ENCODE assay signal across 25 mouse cellular contexts in genomic region chr1:173626686-173627085, GRCm38 (mm10). TPM values are rescaled to one million over a fixed set of nuclear protein-coding genes. Genes with fewer than 3 reads are reported as not detected.
DNase-seq lines count a peak whose midpoint lies in the region; ATAC-seq and TF ChIP-seq lines count a peak whose summit lies in the region.
"Had no signal": no experiment of that assay in that cellular context is flagged by ENCODE, and none has a peak within 500 bp of the region (broad histone marks: within the 10 kb centered on the region; RNA-seq: fewer than 3 reads in every experiment).

No protein-coding gene starts in this region.

- no peaks in the 10 kb centered on the region for H3K4me1 ChIP-seq in liver, postnatal 0 days (ENCODE audit: insufficient read depth)
- H3K4me1 ChIP-seq in liver, embryonic 11.5 days (replicated peaks; ENCODE audit: control insufficient read depth, insufficient read depth, low read length), result no peaks in the 10 kb centered on the region
- no peaks in the 10 kb centered on the region for H3K4me1 ChIP-seq in kidney, embryonic 14.5 days (ENCODE audit: control insufficient read depth, insufficient read depth, low read length)
- no peaks in the 10 kb centered on the region for H3K4me1 ChIP-seq in hindbrain, embryonic 13.5 days (replicated peaks)
- H3K4me1 ChIP-seq: embryonic facial prominence, embryonic 12.5 days; forebrain, embryonic 15.5 days; heart, embryonic 10.5 days; hindbrain, embryonic 12.5 days had no signal

- H3K27me3 ChIP-seq in liver, postnatal 0 days (ENCODE audit: insufficient read depth, low read length), result no peaks in the 10 kb centered on the region
- H3K27me3 ChIP-seq in liver, embryonic 11.5 days (replicated peaks; ENCODE audit: control insufficient read depth, insufficient read depth, low read length), result no peaks in the 10 kb centered on the region
- H3K27me3 ChIP-seq in splenic B cell, adult 2 months (ENCODE audit: control insufficient read depth, insufficient read depth, low read length, poor library complexity, severe bottlenecking), result no peaks in the 10 kb centered on the region
- no peaks in the 10 kb centered on the region for H3K27me3 ChIP-seq in kidney, embryonic 14.5 days (ENCODE audit: control insufficient read depth, insufficient read depth, low read length)
- H3K27me3 ChIP-seq in hindbrain, embryonic 13.5 days, result no peaks in the 10 kb centered on the region
- H3K27me3 ChIP-seq: embryonic facial prominence, embryonic 12.5 days; forebrain, embryonic 15.5 days; hindbrain, embryonic 12.5 days had no signal

- no peaks in the 10 kb centered on the region for H3K36me3 ChIP-seq in liver, postnatal 0 days (replicated peaks; ENCODE audit: insufficient read depth, low read length)
- no peaks in the 10 kb centered on the region for H3K36me3 ChIP-seq in liver, embryonic 11.5 days (ENCODE audit: control insufficient read depth, insufficient read depth, low read length)
- no peaks in the 10 kb centered on the region for H3K36me3 ChIP-seq in splenic B cell, adult 2 months (ENCODE audit: control insufficient read depth, insufficient read depth, low read length, poor library complexity, severe bottlenecking)
- no peaks in the 10 kb centered on the region for H3K36me3 ChIP-seq in kidney, embryonic 14.5 days (ENCODE audit: control insufficient read depth, insufficient read depth, low read length)
- no peaks in the 10 kb centered on the region for H3K36me3 ChIP-seq in hindbrain, embryonic 13.5 days
- H3K36me3 ChIP-seq: embryonic facial prominence, embryonic 12.5 days; forebrain, embryonic 15.5 days; heart, embryonic 10.5 days; hindbrain, embryonic 12.5 days had no signal

- no peak overlapping the region for H3K9ac ChIP-seq in liver, postnatal 0 days (replicated peaks)
- no peak overlapping the region for H3K9ac ChIP-seq in liver, embryonic 11.5 days (ENCODE audit: low read depth, low read length)
- no peak overlapping the region for H3K9ac ChIP-seq in kidney, embryonic 14.5 days (ENCODE audit: low read depth, low read length)
- no peak overlapping the region for H3K9ac ChIP-seq in hindbrain, embryonic 13.5 days
- H3K9ac ChIP-seq: embryonic facial prominence, embryonic 12.5 days; forebrain, embryonic 15.5 days; hindbrain, embryonic 12.5 days had no signal

- 0 out of 2 replicates have a peak, but pooled peaks have one; percentile 31 for ATAC-seq in liver, postnatal 0 days
- ATAC-seq in liver, embryonic 11.5 days (replicated peaks; ENCODE audit: low FRiP score), result no peak
- ATAC-seq in granulocyte monocyte progenitor cell, adult 5-6 weeks (replicated peaks; ENCODE audit: poor library complexity, severe bottlenecking), result peak; percentile 63
- no peak for ATAC-seq in kidney, embryonic 14.5 days (ENCODE audit: low FRiP score, low TSS enrichment)
- no peak for ATAC-seq in hindbrain, embryonic 13.5 days (ENCODE audit: low FRiP score)
- ATAC-seq: forebrain, embryonic 15.5 days; hindbrain, postnatal 0 days had no signal

- DNase-seq in liver, postnatal 0 days, result no peak
- no peak for DNase-seq in liver, embryonic 11.5 days (ENCODE audit: low spot score)
- DNase-seq in A20 (ENCODE audit: low read depth, low spot score), result peak; percentile 59
- peak; percentile 78 for DNase-seq in splenic B cell, adult 2 months (ENCODE audit: low read depth, low spot score)
- DNase-seq: adrenal gland, adult 2 months; adrenal gland, postnatal 36 days; cerebellum, adult 11 months; cerebellum, adult 8-10 months; cerebellum, postnatal 14 days; gastrocnemius, postnatal 36 days; heart, adult 18-20 months; heart, postnatal 10 days; heart, postnatal 4 days had no signal

- no peak overlapping the region for H3K4me2 ChIP-seq in liver, postnatal 0 days (ENCODE audit: low read depth, low read length)
- no peak overlapping the region for H3K4me2 ChIP-seq in liver, embryonic 11.5 days
- no peak overlapping the region for H3K4me2 ChIP-seq in kidney, embryonic 14.5 days (replicated peaks; ENCODE audit: low read depth, low read length)
- no peak overlapping the region for H3K4me2 ChIP-seq in hindbrain, embryonic 13.5 days
- H3K4me2 ChIP-seq: embryonic facial prominence, embryonic 12.5 days; forebrain, embryonic 15.5 days; hindbrain, embryonic 12.5 days had no signal

- 31% methylated on average over 2 of the region's 2 CpGs for WGBS in liver, postnatal 0 days (ENCODE audit: insufficient replicate concordance)
- WGBS in liver, embryonic 11.5 days, result 63% methylated on average over 2 of the region's 2 CpGs
- WGBS in kidney, embryonic 14.5 days, result 74% methylated on average over 2 of the region's 2 CpGs
- 78% methylated on average over 2 of the region's 2 CpGs for WGBS in hindbrain, embryonic 13.5 days

- H3K4me3 ChIP-seq in liver, postnatal 0 days (ENCODE audit: low read depth, low read length), result no peak overlapping the region
- H3K4me3 ChIP-seq in liver, embryonic 11.5 days (ENCODE audit: low read depth, low read length), result no peak overlapping the region
- H3K4me3 ChIP-seq in kidney, embryonic 14.5 days (ENCODE audit: low read length), result no peak overlapping the region
- H3K4me3 ChIP-seq in hindbrain, embryonic 13.5 days, result no peak overlapping the region
- H3K4me3 ChIP-seq: embryonic facial prominence, embryonic 12.5 days; forebrain, embryonic 15.5 days; heart, embryonic 10.5 days; hindbrain, embryonic 12.5 days had no signal

- no peak overlapping the region for H3K27ac ChIP-seq in liver, postnatal 0 days (ENCODE audit: low read depth)
- no peak overlapping the region for H3K27ac ChIP-seq in liver, embryonic 11.5 days (ENCODE audit: low read depth, low read length)
- no peak overlapping the region for H3K27ac ChIP-seq in kidney, embryonic 14.5 days (ENCODE audit: low read depth, low read length)
- no peak overlapping the region for H3K27ac ChIP-seq in hindbrain, embryonic 13.5 days
- H3K27ac ChIP-seq: embryonic facial prominence, embryonic 12.5 days; forebrain, embryonic 15.5 days; heart, embryonic 10.5 days; hindbrain, embryonic 12.5 days; hindbrain, postnatal 0 days had no signal

- no peak for TF ChIP-seq CTCF in liver, postnatal 0 days (IDR thresholded peaks at IDR 0.05; ENCODE audit: low read depth)

- no peak for TF ChIP-seq EP300 in liver, postnatal 0 days (IDR thresholded peaks at IDR 0.05; ENCODE audit: low read depth)

- no peaks in the 10 kb centered on the region for H3K9me3 ChIP-seq in liver, postnatal 0 days (ENCODE audit: low read length)
- no peaks in the 10 kb centered on the region for H3K9me3 ChIP-seq in liver, embryonic 11.5 days (ENCODE audit: control insufficient read depth, low read length)
- H3K9me3 ChIP-seq in kidney, embryonic 14.5 days (ENCODE audit: control insufficient read depth, low read length), result no peaks in the 10 kb centered on the region
- no peaks in the 10 kb centered on the region for H3K9me3 ChIP-seq in hindbrain, embryonic 13.5 days
- H3K9me3 ChIP-seq: embryonic facial prominence, embryonic 12.5 days; forebrain, embryonic 15.5 days; heart, embryonic 10.5 days; hindbrain, embryonic 12.5 days had no signal

RNA-seq across cellular contexts. Expression of gene Ifi209, which starts 4.0 kb away (rescaled TPM):
- 2.4 and 2.5 TPM in 2 replicates for polyA plus RNA-seq in liver, postnatal 0 days (2015; fragmentation: Nextera tagmentation; extraction: Ambion mirVana)
- 0.08 and 0.22 TPM in 2 replicates for polyA plus RNA-seq in liver, embryonic 11.5 days (2014; fragmentation: Nextera tagmentation; extraction: Ambion mirVana)
- total RNA-seq in granulocyte monocyte progenitor cell, adult 5-6 weeks (2014; fragmentation: Nextera tagmentation), result 77.0 and 77.3 TPM in 2 replicates
- 143 and 146 TPM in 2 replicates for total RNA-seq in granulocyte monocyte progenitor cell, adult 5-6 weeks (2017)
- 0.14 and 0.19 TPM in 2 replicates for polyA plus RNA-seq in kidney, embryonic 14.5 days (2014; fragmentation: Nextera tagmentation; extraction: Ambion mirVana)
- not detected in 2 replicates for polyA plus RNA-seq in hindbrain, embryonic 13.5 days (2015; fragmentation: Nextera tagmentation; extraction: Ambion mirVana)
- total RNA-seq: ES-E14 had no signal
- polyA plus RNA-seq: adrenal gland, adult 2 months; hindbrain, embryonic 12.5 days; hindbrain, postnatal 0 days had no signal

RNA-seq across cellular contexts. Expression of gene Ifi213, which starts 27.6 kb away (rescaled TPM):
- 0.75 and 1.5 TPM in 2 replicates for polyA plus RNA-seq in liver, postnatal 0 days (2015; fragmentation: Nextera tagmentation; extraction: Ambion mirVana)
- not detected in 2 replicates for polyA plus RNA-seq in liver, embryonic 11.5 days (2014; fragmentation: Nextera tagmentation; extraction: Ambion mirVana)
- total RNA-seq in granulocyte monocyte progenitor cell, adult 5-6 weeks (2014; fragmentation: Nextera tagmentation), result not detected in 2 replicates
- total RNA-seq in granulocyte monocyte progenitor cell, adult 5-6 weeks (2017), result 0.47 TPM in 1 of 2 replicates, not detected in the other
- polyA plus RNA-seq in kidney, embryonic 14.5 days (2014; fragmentation: Nextera tagmentation; extraction: Ambion mirVana), result not detected in 2 replicates
- polyA plus RNA-seq in hindbrain, embryonic 13.5 days (2015; fragmentation: Nextera tagmentation; extraction: Ambion mirVana), result not detected in 2 replicates
- total RNA-seq: gastrocnemius, adult 8-10 months; gastrocnemius, postnatal 36 days; heart, postnatal 4 days; hindbrain, postnatal 0 days had no signal
- polyA plus RNA-seq: embryonic facial prominence, embryonic 12.5 days; forebrain, embryonic 11.5 days; forebrain, embryonic 15.5 days; heart, embryonic 10.5 days; hindbrain, embryonic 12.5 days had no signal

RNA-seq across cellular contexts. Expression of gene Ifi208, which starts 46.8 kb away (rescaled TPM):
- polyA plus RNA-seq in liver, postnatal 0 days (2015; fragmentation: Nextera tagmentation; extraction: Ambion mirVana), result 0.05 TPM in 1 of 2 replicates, not detected in the other
- not detected in 2 replicates for polyA plus RNA-seq in liver, embryonic 11.5 days (2014; fragmentation: Nextera tagmentation; extraction: Ambion mirVana)
- total RNA-seq in granulocyte monocyte progenitor cell, adult 5-6 weeks (2014; fragmentation: Nextera tagmentation), result not detected in 2 replicates
- total RNA-seq in granulocyte monocyte progenitor cell, adult 5-6 weeks (2017), result not detected in 2 replicates
- polyA plus RNA-seq in kidney, embryonic 14.5 days (2014; fragmentation: Nextera tagmentation; extraction: Ambion mirVana), result 0.07 TPM in 1 of 2 replicates, not detected in the other
- not detected in 2 replicates for polyA plus RNA-seq in hindbrain, embryonic 13.5 days (2015; fragmentation: Nextera tagmentation; extraction: Ambion mirVana)
- total RNA-seq: ES-E14 had no signal
- polyA plus RNA-seq: cortical plate, adult 2 months; embryonic facial prominence, embryonic 12.5 days; forebrain, embryonic 11.5 days; forebrain, embryonic 15.5 days; heart, embryonic 10.5 days; hindbrain, embryonic 12.5 days; hindbrain, postnatal 0 days had no signal

Comparison
In these comparisons a context has a peak if more than half of its experiments do, and no peak if none do; other contexts are left out.
1. ATAC-seq: peak in liver, postnatal 0 days (single experiment) and granulocyte monocyte progenitor cell, adult 5-6 weeks (single experiment); none in liver, embryonic 11.5 days (single experiment), kidney, embryonic 14.5 days (single experiment) and hindbrain, embryonic 13.5 days (single experiment).
2. DNase-seq: peak in A20 (single experiment) and splenic B cell, adult 2 months (single experiment); none in liver, postnatal 0 days (single experiment) and liver, embryonic 11.5 days (single experiment).